Mouse (Mus musculus) liver, embryonic 14.5 days (tissue): Measurements from ENCODE around the gene Nr4a3.

Experiments used
- CTCF ChIP-seq: IDR thresholded peaks from 2 replicates; pipeline ENCODE4 v1.5.1; 2016; ENCODE audit warnings: antibody characterized with exemption, low read depth, control low read depth
- EP300 ChIP-seq: IDR thresholded peaks from 2 replicates; pipeline ENCODE4 v1.6.1; 2016; ENCODE audit warnings: antibody characterized with exemption, low read depth

DNA sequence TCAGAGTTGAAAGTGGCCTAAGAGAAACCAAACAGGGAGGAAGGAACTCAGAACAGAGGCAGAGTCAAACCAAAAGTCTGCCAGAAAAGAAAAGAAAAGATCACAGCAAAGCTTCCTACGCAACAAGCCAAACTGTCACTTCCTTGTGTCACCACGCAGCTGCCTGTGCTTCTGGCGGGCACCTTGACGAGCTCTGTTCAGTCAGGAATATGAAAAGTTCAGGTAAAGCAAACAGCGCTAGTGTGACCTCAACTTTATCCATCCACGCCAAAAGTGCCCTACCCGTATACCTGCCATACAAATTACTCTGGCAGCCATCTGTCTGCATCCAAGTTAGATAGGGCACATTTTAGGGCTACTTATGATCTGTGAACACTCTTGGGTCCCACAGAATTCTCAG is 5.2 kb upstream of the Nr4a3 start:
- TF ChIP-seq CTCF (no peak), EP300 (no peak)
